Mouse (Mus musculus) brain, embryonic 14.5 days (tissue): ENCODE results near the gene Sec31b.

ENCODE experiments used
- CTCF ChIP-seq: fragments of 200-500 bp; IDR thresholded peaks from 2 replicates; pipeline ENCODE4 v1.5.1; 2012; ENCODE audit warnings: inconsistent platforms, mild to moderate bottlenecking, moderate library complexity, borderline replicate concordance; ENCODE audit not compliant: insufficient read depth, insufficient read length; ENCODE audit errors: extremely low read depth
- POLR2A ChIP-seq: fragments of 200-500 bp; IDR thresholded peaks from 2 replicates; pipeline ENCODE4 v1.6.1; 2012; ENCODE audit warnings: mild to moderate bottlenecking, inconsistent platforms, borderline replicate concordance; ENCODE audit not compliant: poor library complexity, insufficient read depth, insufficient read length, severe bottlenecking; ENCODE audit errors: extremely low read depth

DNA sequence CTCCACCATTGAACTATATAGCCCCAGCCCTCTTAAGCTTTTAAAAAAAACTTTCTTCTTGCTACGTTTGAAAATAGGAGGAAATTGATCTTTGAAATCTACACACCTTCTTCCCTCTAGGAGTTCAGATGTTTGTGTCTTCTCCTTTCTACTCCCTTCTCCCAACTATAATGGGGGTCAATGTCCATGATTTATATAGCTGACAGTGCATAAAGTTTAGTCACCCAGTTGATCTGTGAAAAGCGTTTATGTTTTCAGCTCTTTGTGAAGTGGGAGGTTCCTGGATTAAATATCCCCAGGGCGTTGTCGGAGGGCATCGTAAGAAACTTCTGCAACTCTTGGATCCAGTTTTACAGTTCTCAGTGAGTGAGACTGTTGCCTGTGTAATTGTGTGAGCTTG lies 45.4 kb downstream of the Sec31b start:
- no peak for TF ChIP-seq CTCF
- TF ChIP-seq POLR2A = no peak
